Mouse (Mus musculus) bone marrow, adult 2 months (tissue): ENCODE data around the gene Casc4.

Experiments
- CTCF ChIP-seq: fragments of 200-500 bp; IDR thresholded peaks from 2 replicates; pipeline ENCODE4 v1.5.1; 2011; ENCODE audit warnings: low read length, control low read depth; ENCODE audit not compliant: control insufficient read depth, insufficient read depth
- POLR2A ChIP-seq: fragments of 200-500 bp; IDR thresholded peaks from 2 replicates; pipeline ENCODE4 v1.6.1; 2011; ENCODE audit warnings: low read depth, mild to moderate bottlenecking, control low read depth, low read length, borderline replicate concordance; ENCODE audit not compliant: control insufficient read depth

DNA sequence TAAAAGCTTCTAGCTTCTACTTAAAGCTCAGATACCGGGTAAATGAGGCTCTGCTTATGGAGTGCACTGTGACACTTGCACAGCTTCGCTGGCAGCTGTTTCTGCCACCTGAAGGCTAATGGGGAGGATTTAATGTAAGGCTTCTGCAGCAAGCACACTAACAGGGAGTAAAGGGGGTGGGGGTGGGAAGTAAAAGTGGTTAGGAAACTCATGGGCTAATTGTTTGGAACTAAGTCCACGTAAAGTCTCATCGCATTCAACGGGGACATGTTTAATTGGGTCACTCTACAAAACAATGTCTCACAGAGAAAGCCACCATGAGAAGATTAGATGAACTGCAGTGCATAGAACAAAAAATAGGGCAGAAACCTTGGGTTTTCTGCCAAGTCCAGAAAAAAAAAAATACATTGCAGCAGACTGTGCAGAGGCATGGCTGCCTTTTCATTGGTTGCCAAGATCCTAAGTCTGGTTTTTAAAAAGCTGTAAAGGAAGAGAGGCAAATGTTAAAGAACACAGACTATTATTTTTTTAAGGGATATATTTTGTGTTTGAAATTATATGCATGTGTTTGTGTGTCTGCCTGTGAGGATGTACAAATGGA, 7.3 kb upstream of the Casc4 start:
- TF ChIP-seq CTCF (no peak), POLR2A (no peak)
